Mouse (Mus musculus) liver, embryonic 16.5 days (tissue): ENCODE data around the gene Ric8a. TPM values are rescaled to one million over a fixed set of nuclear protein-coding genes. Genes with fewer than 3 reads are reported as not detected.
A peak's percentile ranks its signal among the peaks of the same experiment; 100 is the strongest.

Experiments
- ATAC-seq: fragments of 200-750 bp; cut with Nextera tagmentation; 2 replicates; pipeline ENCODE4 v1.8.0; 2017; ENCODE audit warnings: low read depth, mild to moderate bottlenecking, moderate number of reproducible peaks, moderate library complexity
- H3K27ac ChIP-seq: fragments of 300-500 bp; sonication (generic); 2 replicates; pipeline ENCODE4 v1.5.1; 2014; ENCODE audit warnings: mild to moderate bottlenecking, low read length
- H3K27me3 ChIP-seq: fragments of 300-500 bp; sonication (generic); 2 replicates; pipeline ENCODE4 v1.6.1; 2014; ENCODE audit warnings: low read depth, low read length, mixed read lengths; ENCODE audit not compliant: control insufficient read depth, insufficient read depth
- H3K36me3 ChIP-seq: fragments of 300-500 bp; sonication (generic); 2 replicates; pipeline ENCODE4 v1.6.1; 2014; ENCODE audit warnings: mild to moderate bottlenecking; ENCODE audit not compliant: control insufficient read depth, insufficient read depth
- H3K4me1 ChIP-seq: fragments of 300-500 bp; sonication (generic); 2 replicates; pipeline ENCODE4 v1.6.1; 2014; ENCODE audit warnings: low read depth, low read length, mixed read lengths; ENCODE audit not compliant: control insufficient read depth
- H3K4me2 ChIP-seq: fragments of 300-500 bp; sonication (generic); 2 replicates; pipeline ENCODE4 v1.6.1; 2014; ENCODE audit warnings: low read depth, low read length, mixed read lengths
- H3K4me3 ChIP-seq: fragments of 300-500 bp; sonication (generic); 2 replicates; pipeline ENCODE4 v1.5.1; 2014; ENCODE audit warnings: low read depth, mild to moderate bottlenecking, low read length
- H3K9ac ChIP-seq: fragments of 300-500 bp; sonication (generic); 2 replicates; pipeline ENCODE4 v1.6.1; 2014; ENCODE audit warnings: low read depth, low read length
- H3K9me3 ChIP-seq: fragments of 300-500 bp; sonication (generic); replicated peaks from 2 replicates; pipeline ENCODE4 v1.6.1; 2016; ENCODE audit warnings: low read length; ENCODE audit not compliant: control insufficient read depth
- WGBS: fragments of 180-500 bp; shearing (Covaris S2); extraction: QIAGEN DNeasy Blood & Tissue Kit; methylation state at CpG from one replicate; pipeline ENCODE4 v1.1.7; 2014; ENCODE audit not compliant: insufficient replicate concordance; 5-methylcytosine and 5-hydroxymethylcytosine counted together
- polyA plus RNA-seq: library from polyadenylated mRNA; unstranded; fragments of >200 nt; fragmentation: Nextera tagmentation; extraction: Ambion mirVana; gene quantifications from 2 replicates; pipeline ENCODE4 v1.2.1, GENCODE M21; 2015

Gene Ric8a
- polyA plus RNA-seq, 1 experiment from 2014 or later: 21.5 TPM

DNA sequence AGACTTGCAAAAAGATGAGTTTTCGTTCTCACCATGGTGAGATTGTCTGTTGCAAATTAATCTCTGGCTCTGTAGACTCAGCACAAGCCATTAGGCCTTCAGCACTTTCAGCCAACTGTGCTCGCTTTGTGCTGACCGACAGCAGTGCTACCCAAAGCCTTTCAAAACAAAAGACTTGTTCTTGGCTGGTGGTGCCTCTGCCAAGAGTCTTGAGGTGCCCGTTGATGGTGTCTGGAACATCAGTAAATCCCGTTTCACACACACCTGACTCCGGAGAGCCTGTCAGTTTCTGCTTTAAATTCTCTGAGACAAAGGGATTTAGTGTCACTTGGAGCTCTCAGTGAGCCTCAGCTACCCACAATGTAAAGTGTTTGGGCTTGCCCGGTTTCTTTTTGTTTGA is 37.3 kb downstream of the Ric8a start:
- Histone ChIP-seq H3K4me3 (no peak overlapping the region), H3K27me3 (no peaks in the 10 kb centered on the region), H3K9me3 (no peaks in the 10 kb centered on the region), H3K4me1 (no peaks in the 10 kb centered on the region), H3K4me2 (no peak overlapping the region), H3K36me3 (peaks cover 26% of the 10 kb centered on the region), H3K27ac (no peak overlapping the region), H3K9ac (no peak overlapping the region)
- WGBS: 81% methylated on average over 7 of the region's 7 CpGs
- ATAC-seq: no peak

DNA sequence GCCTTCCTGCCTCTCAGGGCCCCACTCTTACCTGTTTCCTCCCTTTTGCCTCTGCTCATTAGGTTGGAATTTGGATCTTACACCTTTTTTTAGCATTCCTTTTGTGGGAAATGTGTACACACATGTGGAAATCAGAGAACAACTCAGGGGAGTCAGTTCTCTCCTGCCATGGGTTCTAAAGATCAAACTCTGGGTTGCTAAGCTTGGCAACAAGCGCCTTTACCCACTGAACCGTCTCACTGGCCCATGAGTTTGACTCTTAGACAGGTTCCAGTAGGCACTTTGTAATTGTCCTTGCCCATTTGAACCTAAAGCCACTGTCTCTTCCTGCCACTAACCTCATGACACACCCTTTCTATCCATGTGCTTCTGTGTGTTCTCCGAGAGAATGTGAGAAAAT is 37.9 kb downstream of the Ric8a start:
- Histone ChIP-seq H3K36me3 (peaks cover 21% of the 10 kb centered on the region), H3K27me3 (no peaks in the 10 kb centered on the region), H3K4me1 (no peaks in the 10 kb centered on the region), H3K4me3 (no peak overlapping the region), H3K4me2 (no peak overlapping the region), H3K9ac (no peak overlapping the region), H3K27ac (no peak overlapping the region), H3K9me3 (no peaks in the 10 kb centered on the region)
- ATAC-seq: no peak
- WGBS: 85% methylated on average over 3 of the region's 3 CpGs

DNA sequence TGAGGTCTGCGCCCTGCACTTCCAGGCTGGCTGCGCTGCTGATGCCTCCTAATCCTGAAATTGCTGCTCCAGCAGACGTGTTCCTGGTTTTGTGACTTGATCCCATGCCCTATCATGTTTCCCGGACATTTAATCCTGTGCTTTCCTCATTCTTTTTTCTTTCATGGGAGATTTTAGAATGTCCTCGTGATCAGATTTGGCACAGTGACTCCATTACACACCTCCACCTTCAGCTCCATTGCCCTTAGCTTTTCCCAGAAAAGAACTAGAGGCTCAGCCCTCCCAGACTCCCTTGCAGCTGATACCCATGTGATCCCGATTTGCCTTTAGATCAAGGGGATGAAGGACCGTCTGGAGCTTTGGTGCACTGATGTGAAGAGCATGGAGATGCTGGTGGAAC is 41.1 kb downstream of the Ric8a start:
- Histone ChIP-seq H3K4me2 (no peak overlapping the region), H3K4me3 (no peak overlapping the region), H3K9me3 (no peaks in the 10 kb centered on the region), H3K9ac (no peak overlapping the region), H3K27me3 (no peaks in the 10 kb centered on the region), H3K4me1 (no peaks in the 10 kb centered on the region), H3K36me3 (peaks cover 10% of the 10 kb centered on the region), H3K27ac (no peak overlapping the region)
- no peak for ATAC-seq
- 75% methylated on average over 7 of the region's 7 CpGs for WGBS

DNA sequence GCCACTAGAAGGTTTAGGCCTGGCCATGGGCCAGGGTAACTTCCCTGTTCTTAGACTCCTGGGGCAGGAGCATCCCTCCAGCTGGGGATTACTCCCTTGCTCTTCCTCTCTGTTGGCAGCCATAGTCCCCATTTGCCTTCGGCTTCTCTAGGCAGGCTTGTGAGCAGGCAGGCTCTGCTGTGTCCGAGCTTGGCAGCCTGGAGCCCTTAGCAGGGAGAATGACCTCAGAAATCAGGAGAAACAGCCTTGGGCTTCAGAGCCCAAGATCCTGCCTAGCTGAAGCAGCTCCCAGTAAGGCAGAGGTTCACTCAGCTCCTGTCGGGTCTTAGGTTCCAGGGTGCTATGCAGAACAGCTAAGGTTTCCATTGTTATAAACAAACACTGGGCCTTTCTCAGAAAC is 42.4 kb downstream of the Ric8a start:
- Histone ChIP-seq H3K9ac (no peak overlapping the region), H3K4me1 (no peaks in the 10 kb centered on the region), H3K9me3 (no peaks in the 10 kb centered on the region), H3K27ac (no peak overlapping the region), H3K4me2 (no peak overlapping the region), H3K27me3 (no peaks in the 10 kb centered on the region), H3K4me3 (no peak overlapping the region), H3K36me3 (peaks cover 10% of the 10 kb centered on the region)
- WGBS: 78% methylated on average over 3 of the region's 3 CpGs
- no peak for ATAC-seq

DNA sequence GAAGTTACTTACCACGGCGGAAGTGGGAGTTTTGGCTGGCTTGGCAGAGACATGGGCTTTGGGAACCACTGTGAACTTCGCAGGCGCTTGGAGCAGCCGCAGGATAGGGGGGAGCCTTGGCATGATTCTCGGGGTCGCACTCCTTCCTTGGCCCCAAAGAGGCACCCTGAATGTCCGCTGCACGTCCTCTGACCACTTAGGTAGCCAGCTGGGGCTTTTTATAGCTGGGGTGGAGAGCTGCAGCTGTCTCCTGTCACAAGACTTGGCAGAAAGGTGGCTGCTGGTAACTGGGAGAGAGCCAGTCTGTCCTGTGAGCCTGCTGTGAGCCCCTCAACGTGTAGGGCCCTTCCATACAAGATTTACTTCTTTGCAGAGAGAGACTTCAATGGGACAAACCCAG is 43.5 kb downstream of the Ric8a start, which contains the start of gene Cox8b:
TSS of gene Cox8b (minus strand) at position 227 of the 400 bp plus-strand sequence.
- Histone ChIP-seq H3K27me3 (no peaks in the 10 kb centered on the region), H3K4me3 (no peak within 1 kb of the TSS), H3K4me2 (no peak within 1 kb of the TSS), H3K4me1 (no peaks in the 10 kb centered on the region), H3K27ac (no peak within 1 kb of the TSS), H3K9me3 (no peaks in the 10 kb centered on the region), H3K9ac (no peak within 1 kb of the TSS), H3K36me3 (peaks cover 10% of the 10 kb centered on the region)
- ATAC-seq: no peak
- WGBS: 76% methylated on average over 10 of the region's 10 CpGs

DNA sequence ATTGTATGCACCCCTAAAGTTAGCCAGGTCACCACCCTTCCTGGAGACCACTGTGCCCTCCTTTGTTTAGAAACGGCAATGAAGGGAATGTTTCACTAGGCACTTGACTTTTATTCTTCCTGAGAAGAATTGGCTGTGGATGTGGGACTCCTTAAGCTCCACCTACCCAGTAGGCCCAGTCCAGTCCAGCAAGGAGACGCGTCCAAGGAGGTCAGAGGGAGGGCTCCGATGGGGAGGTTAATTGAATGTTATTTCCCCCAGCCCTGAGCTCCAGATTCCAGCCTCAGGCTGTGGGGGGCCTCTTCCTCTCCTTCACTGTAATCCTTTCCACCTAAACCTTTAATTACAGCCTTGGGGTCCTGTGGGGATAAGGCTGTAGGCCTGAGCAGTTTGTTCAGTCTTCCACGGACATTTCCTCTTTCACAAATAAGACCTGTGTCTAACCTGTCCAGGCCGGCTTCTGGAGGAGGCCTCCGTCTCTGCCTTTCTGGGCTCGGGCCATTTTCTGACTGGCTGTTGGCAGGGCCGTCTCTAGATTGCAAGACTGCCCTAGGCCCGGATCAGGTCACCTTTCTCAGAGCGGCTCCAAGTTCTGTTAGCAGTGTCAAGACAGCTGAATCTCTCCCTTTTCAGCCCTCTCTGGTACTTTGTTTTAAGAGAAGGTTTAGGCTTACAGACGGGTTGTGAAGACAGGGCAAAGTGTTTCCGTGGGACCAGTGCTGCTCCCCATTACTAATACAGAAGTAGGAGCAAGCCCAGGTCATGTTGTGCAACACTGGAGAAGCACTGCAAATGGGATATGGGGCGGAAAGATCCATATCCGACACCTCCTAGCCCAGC is 45.5 kb downstream of the Ric8a start:
- ATAC-seq: no peak
- no peaks in the 10 kb centered on the region for H3K9me3 ChIP-seq
- no peaks in the 10 kb centered on the region for H3K27me3 ChIP-seq
- no peak overlapping the region for H3K9ac ChIP-seq
- WGBS: 71% methylated on average over 15 of the region's 15 CpGs
- no peak overlapping the region for H3K4me2 ChIP-seq
- no peaks in the 10 kb centered on the region for H3K4me1 ChIP-seq
- H3K36me3 ChIP-seq: peaks cover 10% of the 10 kb centered on the region
- H3K4me3 ChIP-seq: no peak overlapping the region
- no peak overlapping the region for H3K27ac ChIP-seq

DNA sequence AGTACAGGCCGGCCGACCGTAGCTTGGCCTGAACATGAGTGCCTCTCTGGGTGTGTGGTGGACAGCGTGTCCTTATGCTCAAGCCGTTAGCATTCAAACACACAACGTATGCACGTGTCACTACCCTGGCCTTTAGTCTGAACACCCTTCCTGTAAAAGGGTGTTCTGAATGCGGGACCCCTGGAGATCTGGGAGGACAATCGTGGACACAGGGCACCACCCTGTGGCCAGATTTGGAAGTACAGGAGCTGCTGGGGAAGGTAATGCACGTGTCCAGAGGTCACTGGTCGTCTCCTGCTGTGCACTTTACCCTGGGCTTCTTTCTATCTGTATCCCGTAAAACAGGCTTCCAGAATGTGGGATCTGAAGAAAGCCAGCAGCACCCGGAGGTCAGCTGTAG is 46.5 kb downstream of the Ric8a start:
- WGBS: 24% methylated on average over 13 of the region's 13 CpGs
- Histone ChIP-seq H3K27ac (peak overlapping the region; percentile 55), H3K9ac (no peak overlapping the region), H3K4me2 (no peak overlapping the region), H3K4me1 (no peaks in the 10 kb centered on the region), H3K36me3 (peaks cover 2% of the 10 kb centered on the region; the same call in 1 of the 2 replicates), H3K9me3 (no peaks in the 10 kb centered on the region), H3K4me3 (no peak overlapping the region), H3K27me3 (no peaks in the 10 kb centered on the region)
- peak; percentile 30 for ATAC-seq

DNA sequence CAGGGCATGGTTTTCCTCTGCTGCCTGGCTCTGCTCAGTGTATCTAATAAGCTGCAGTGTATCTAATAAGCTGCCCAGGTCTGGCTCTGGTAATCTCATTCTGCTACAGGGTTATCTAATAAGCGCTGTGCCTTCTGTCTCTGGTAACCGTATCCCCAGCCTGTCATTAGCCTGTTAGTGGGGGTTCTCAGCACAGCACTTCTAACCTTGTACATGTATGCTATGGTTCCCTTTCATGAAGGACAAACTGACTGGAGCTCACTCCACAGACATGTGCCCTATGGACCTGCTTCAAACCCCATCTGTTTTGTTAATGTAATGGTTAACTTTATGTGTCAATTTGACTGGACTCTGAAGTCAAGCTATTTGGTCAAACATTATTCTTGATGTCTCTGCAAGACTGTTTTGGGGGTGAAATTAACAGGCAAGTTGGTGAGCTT is 48.9 kb downstream of the Ric8a start:
- 15% methylated on average over 2 of the region's 2 CpGs for WGBS
- Histone ChIP-seq H3K36me3 (no peaks in the 10 kb centered on the region), H3K27me3 (no peaks in the 10 kb centered on the region), H3K4me1 (0 out of 2 replicates have a peak, but pooled peaks cover 2% of the 10 kb centered on the region), H3K27ac (peak overlapping the region; percentile 62), H3K4me2 (peak overlapping the region; percentile 21; the same call in 1 of the 2 replicates), H3K9me3 (no peaks in the 10 kb centered on the region), H3K4me3 (peak overlapping the region; percentile 46), H3K9ac (no peak overlapping the region; the same call in 1 of the 2 replicates)
- peak; percentile 65 for ATAC-seq

DNA sequence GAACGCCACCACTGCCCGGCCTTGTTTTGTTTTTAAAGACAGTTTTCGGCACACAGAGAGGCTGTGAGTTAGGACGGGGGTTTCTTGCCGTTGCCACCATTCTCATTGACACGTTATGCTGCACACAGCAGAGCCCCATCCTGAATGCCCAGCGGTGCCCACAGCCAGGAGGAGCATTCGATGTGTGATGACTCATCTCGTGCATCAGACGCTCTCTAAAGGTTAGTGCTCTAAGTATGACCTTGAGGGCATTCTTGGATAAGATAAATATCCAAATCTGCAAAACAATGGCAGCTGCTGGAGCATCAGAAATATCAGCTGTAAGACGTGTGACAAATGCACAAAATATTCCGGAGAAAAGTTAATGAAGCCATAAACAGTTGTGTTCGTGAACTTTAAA is 50.4 kb downstream of the Ric8a start:
- Histone ChIP-seq H3K9ac (no peak overlapping the region), H3K4me1 (0 out of 2 replicates have a peak, but pooled peaks cover 2% of the 10 kb centered on the region), H3K9me3 (no peaks in the 10 kb centered on the region), H3K27me3 (no peaks in the 10 kb centered on the region), H3K4me2 (no peak overlapping the region), H3K27ac (no peak overlapping the region; the same call in 1 of the 2 replicates), H3K36me3 (no peaks in the 10 kb centered on the region), H3K4me3 (0 out of 2 replicates have a peak overlapping the region, but pooled peaks have one; percentile 8)
- ATAC-seq: no peak
- 63% methylated on average over 13 of the region's 13 CpGs for whole genome bisulfite sequencing
